Mouse (Mus musculus) MEL (cell line): ENCODE results near the gene Mus81. TPM values are rescaled to one million over a fixed set of nuclear protein-coding genes. Genes with fewer than 3 reads are reported as not detected.

Experiments
- DNase-seq: peaks from one replicate; pipeline ENCODE4 v3.0.0; 2011; ENCODE audit warnings: low read depth, low spot score
- H3K27ac ChIP-seq: 2 replicates; pipeline ENCODE4 v1.5.1; 2012; ENCODE audit warnings: low read depth, mild to moderate bottlenecking, control low read depth, low read length, moderate library complexity; ENCODE audit not compliant: control insufficient read depth
- H3K27me3 ChIP-seq, 2 experiments: fragments of 150-350 bp in 1 of 2; sonication (generic) in 1 of 2; 2 replicates each; pipeline ENCODE4 v1.6.1; 2012; ENCODE audit warnings: low read length in 2 of 2, mild to moderate bottlenecking in 2 of 2, improper control_type of control experiment in 1 of 2, moderate library complexity in 1 of 2; ENCODE audit not compliant: insufficient read depth in 2 of 2, control insufficient read depth in 1 of 2
- H3K36me3 ChIP-seq, 2 experiments: 2 replicates each; pipeline ENCODE4 v1.6.1; 2012 to 2014; ENCODE audit warnings: low read length in 2 of 2, improper control_type of control experiment in 1 of 2, inconsistent platforms in 1 of 2, mild to moderate bottlenecking in 1 of 2; ENCODE audit not compliant: insufficient read depth in 2 of 2, control insufficient read depth in 1 of 2
- H3K4me1 ChIP-seq, 2 experiments: fragments of 150-350 bp in 1 of 2; sonication (generic) in 1 of 2; 2 replicates each; pipeline ENCODE4 v1.6.1; 2012; ENCODE audit warnings: low read length in 2 of 2, improper control_type of control experiment in 1 of 2, mild to moderate bottlenecking in 1 of 2; ENCODE audit not compliant: insufficient read depth in 2 of 2, control insufficient read depth in 1 of 2
- H3K4me3 ChIP-seq, 2 experiments: fragments of 150-350 bp in 1 of 2; sonication (generic) in 1 of 2; 2 replicates each; pipeline ENCODE4 v1.5.1; 2012; ENCODE audit warnings: low read depth in 2 of 2, low read length in 2 of 2, mild to moderate bottlenecking in 2 of 2, moderate library complexity in 2 of 2, control low read depth in 1 of 2, improper control_type of control experiment in 1 of 2; ENCODE audit not compliant: control insufficient read depth in 1 of 2, insufficient read depth in 1 of 2
- H3K79me2 ChIP-seq: 2 replicates; pipeline ENCODE4 v1.6.1; 2012; ENCODE audit warnings: mild to moderate bottlenecking, low read length, moderate library complexity; ENCODE audit not compliant: control insufficient read depth, poor library complexity, insufficient read depth
- H3K9ac ChIP-seq: 2 replicates; pipeline ENCODE4 v1.6.1; 2012; ENCODE audit warnings: low read depth, mild to moderate bottlenecking, control low read depth, low read length, moderate library complexity; ENCODE audit not compliant: control insufficient read depth, poor library complexity, severe bottlenecking
- H3K9me3 ChIP-seq: fragments of 150-350 bp; sonication (generic); replicated peaks from 2 replicates; pipeline ENCODE4 v1.6.1; 2012; ENCODE audit warnings: mild to moderate bottlenecking, low read length, improper control_type of control experiment, moderate library complexity; ENCODE audit not compliant: insufficient read depth
- BHLHE40 ChIP-seq: IDR thresholded peaks from 2 replicates; pipeline ENCODE4 v1.6.1; 2012; ENCODE audit warnings: low read depth, mild to moderate bottlenecking, inconsistent platforms, low read length, improper control_type of control experiment, borderline replicate concordance
- CHD1 ChIP-seq: IDR thresholded peaks from 2 replicates; pipeline ENCODE4 v1.6.1; 2012; ENCODE audit warnings: low read depth, mild to moderate bottlenecking, inconsistent platforms, low read length, improper control_type of control experiment
- CHD2 ChIP-seq: IDR thresholded peaks from 2 replicates; pipeline ENCODE4 v1.6.1; 2011; ENCODE audit warnings: low read length, improper control_type of control experiment
- ETS1 ChIP-seq: IDR thresholded peaks from 2 replicates; pipeline ENCODE4 v1.6.1; 2012; ENCODE audit warnings: low read depth, mild to moderate bottlenecking, inconsistent platforms, low read length, improper control_type of control experiment, moderate library complexity
- GATA1 ChIP-seq: IDR thresholded peaks from 2 replicates; pipeline ENCODE4 v1.6.1; 2011; ENCODE audit warnings: low read depth, low read length, improper control_type of control experiment
- HCFC1 ChIP-seq: IDR thresholded peaks from 2 replicates; pipeline ENCODE4 v1.6.1; 2012; ENCODE audit warnings: low read depth, mild to moderate bottlenecking, inconsistent platforms, low read length, improper control_type of control experiment, moderate library complexity
- KAT2A ChIP-seq: conservative IDR thresholded peaks from 2 replicates; pipeline ENCODE4 v1.6.1; 2012; ENCODE audit warnings: low read depth, low read length, improper control_type of control experiment, inconsistent platforms
- MAX ChIP-seq: IDR thresholded peaks from 2 replicates; pipeline ENCODE4 v1.6.1; 2011; ENCODE audit warnings: low read length, improper control_type of control experiment
- MAZ ChIP-seq: IDR thresholded peaks from 2 replicates; pipeline ENCODE4 v1.6.1; 2012; ENCODE audit warnings: low read depth, mild to moderate bottlenecking, inconsistent platforms, low read length, improper control_type of control experiment
- MYB ChIP-seq: IDR thresholded peaks from 2 replicates; pipeline ENCODE4 v1.6.1; 2011; ENCODE audit warnings: mild to moderate bottlenecking, low read depth, low read length, improper control_type of control experiment
- MYC ChIP-seq: IDR thresholded peaks from 2 replicates; pipeline ENCODE4 v1.6.1; 2011; ENCODE audit warnings: low read depth, mild to moderate bottlenecking, low read length, improper control_type of control experiment, moderate library complexity
- NRF1 ChIP-seq: IDR thresholded peaks from 2 replicates; pipeline ENCODE4 v1.6.1; 2014; ENCODE audit warnings: low read depth, mild to moderate bottlenecking, inconsistent platforms, low read length, improper control_type of control experiment, moderate library complexity; ENCODE audit not compliant: poor library complexity, insufficient read depth, severe bottlenecking
- POLR2AphosphoS2 ChIP-seq: IDR thresholded peaks from 2 replicates; pipeline ENCODE4 v1.6.1; 2011; ENCODE audit warnings: low read length, improper control_type of control experiment
- POLR2AphosphoS5 ChIP-seq: IDR thresholded peaks from 2 replicates; pipeline ENCODE4 v1.6.1; 2012; ENCODE audit warnings: low read depth, borderline replicate concordance, mild to moderate bottlenecking, inconsistent platforms, low read length, moderate library complexity, mixed read lengths
- RAD21 ChIP-seq: IDR thresholded peaks from 2 replicates; pipeline ENCODE4 v1.6.1; 2011; ENCODE audit warnings: mild to moderate bottlenecking, low read depth, low read length, improper control_type of control experiment
- SMC3 ChIP-seq: IDR thresholded peaks from 2 replicates; pipeline ENCODE4 v1.6.1; 2011; ENCODE audit warnings: low read depth, low read length, improper control_type of control experiment
- TAL1 ChIP-seq: IDR thresholded peaks from 2 replicates; pipeline ENCODE4 v1.6.1; 2012; ENCODE audit warnings: mild to moderate bottlenecking, inconsistent platforms, low read length, moderate library complexity, mixed read lengths
- TBP ChIP-seq: IDR thresholded peaks from 2 replicates; pipeline ENCODE4 v1.8.0; 2011; ENCODE audit warnings: low read depth, low read length, improper control_type of control experiment
- USF1 ChIP-seq: IDR thresholded peaks from 2 replicates; pipeline ENCODE4 v1.6.1; 2014; ENCODE audit warnings: low read depth, mild to moderate bottlenecking, inconsistent platforms, low read length, improper control_type of control experiment, moderate library complexity
- ZC3H11A ChIP-seq: IDR thresholded peaks from 2 replicates; pipeline ENCODE4 v1.6.1; 2012; ENCODE audit warnings: low read depth, mild to moderate bottlenecking, inconsistent platforms, low read length, improper control_type of control experiment
- ZKSCAN1 ChIP-seq: IDR thresholded peaks from 2 replicates; pipeline ENCODE4 v1.6.1; 2012; ENCODE audit warnings: low read depth, mild to moderate bottlenecking, inconsistent platforms, low read length, improper control_type of control experiment, moderate library complexity
- ZMIZ1 ChIP-seq: IDR thresholded peaks from 2 replicates; pipeline ENCODE4 v1.6.1; 2012; ENCODE audit warnings: low read depth, mild to moderate bottlenecking, inconsistent platforms, low read length, improper control_type of control experiment, moderate library complexity
- ZNF384 ChIP-seq: IDR thresholded peaks from 2 replicates; pipeline ENCODE4 v1.6.1; 2012; ENCODE audit warnings: low read depth, mild to moderate bottlenecking, inconsistent platforms, low read length, improper control_type of control experiment
- polyA plus RNA-seq, 2 experiments: library from polyadenylated mRNA; stranded (reverse) in 1 of 2; unstranded in 1 of 2; fragments of >175 nt in 1 of 2; fragments of >200 nt in 1 of 2; gene quantifications; 2 replicates each; pipeline versions ENCODE4 v1.2.1 to v1.2.4; 2012; ENCODE audit warnings: low replicate concordance in 2 of 2, low read depth in 1 of 2; ENCODE audit not compliant: insufficient read length in 2 of 2, insufficient read depth in 1 of 2, missing spikeins in 1 of 2
- total RNA-seq: library from RNA; depleted of rRNA; stranded (reverse); fragments of 300-350 nt; gene quantifications from 2 replicates; pipeline ENCODE4 v1.2.3, GENCODE M21; 2012

Gene Mus81
- total and polyA plus RNA-seq, 3 experiments: 38.9 to 50.5 TPM; not detected in 1

DNA sequence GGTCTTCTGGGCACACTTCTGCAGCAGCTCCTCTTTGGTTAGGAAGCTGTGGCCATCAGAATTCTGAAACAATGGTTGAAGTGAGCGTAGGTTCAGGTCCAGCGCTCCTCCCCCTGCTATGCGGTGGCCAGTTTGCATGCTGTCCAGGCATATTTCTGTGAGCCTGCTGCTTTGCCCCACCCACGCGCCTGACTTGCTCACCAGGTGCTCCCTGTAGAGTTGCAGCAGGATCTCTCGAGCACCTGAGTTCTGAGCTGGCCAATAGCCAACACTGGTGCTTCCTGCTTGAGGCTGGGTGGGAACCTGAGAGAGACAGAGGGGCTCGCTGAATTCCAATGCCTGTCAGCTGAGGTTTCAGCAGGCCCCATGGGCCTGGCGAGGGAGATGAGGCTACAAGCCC lies 1.9 kb downstream of the Mus81 start:
- peaks cover 11% of the 10 kb centered on the region for H3K79me2 ChIP-seq
- no peak overlapping the region for H3K27ac ChIP-seq
- H3K9ac ChIP-seq: no peak overlapping the region
- peaks cover 0 to 12% of the 10 kb centered on the region in 2 experiments; a peak in 2 of 4 replicates for H3K4me1 ChIP-seq
- DNase-seq: no peak
- TF ChIP-seq POLR2AphosphoS2 (no peak), NRF1 (no peak), ZNF384 (no peak), TBP (no peak), BHLHE40 (no peak), POLR2AphosphoS5 (no peak), ZMIZ1 (no peak), RAD21 (no peak), TAL1 (no peak), ZKSCAN1 (no peak), HCFC1 (no peak), SMC3 (no peak), MAX (no peak), KAT2A (no peak), CHD2 (no peak), CHD1 (no peak), MYC (no peak)
- H3K9me3 ChIP-seq: no peaks in the 10 kb centered on the region
- H3K36me3 ChIP-seq: 0 out of 4 replicates have a peak, but pooled peaks cover 0 to 2% of the 10 kb centered on the region in 2 experiments
- no peaks in the 10 kb centered on the region for H3K27me3 ChIP-seq
- no peak overlapping the region for H3K4me3 ChIP-seq

DNA sequence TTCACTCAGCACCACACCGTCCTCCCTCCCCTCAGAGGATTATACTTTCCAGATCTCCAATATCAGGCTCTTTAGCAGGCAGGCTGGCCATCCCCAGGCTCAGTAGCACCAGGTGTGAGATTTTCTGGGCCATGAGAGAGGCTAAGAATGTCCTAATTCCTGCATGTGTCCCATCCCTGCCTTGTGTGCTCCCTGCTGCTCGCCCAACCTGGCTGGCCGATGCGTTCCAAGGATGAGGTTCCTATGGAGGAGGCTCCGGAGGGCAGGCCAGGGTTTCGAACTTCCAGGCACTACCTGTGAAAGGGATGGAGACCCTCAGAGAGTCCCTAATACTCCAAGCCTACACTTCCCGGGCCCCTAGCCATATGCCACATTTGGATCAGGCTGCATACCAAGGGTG lies 2.4 kb downstream of the Mus81 start:
- no peak for TF ChIP-seq CHD1
- no peak for TF ChIP-seq MAZ
- TF ChIP-seq ZC3H11A: no peak
- TF ChIP-seq MYB: no peak
- TF ChIP-seq GATA1: no peak
- TF ChIP-seq TAL1: no peak
- no peak for TF ChIP-seq ZKSCAN1
- no peak for TF ChIP-seq ETS1
- no peak for TF ChIP-seq USF1
- H3K4me3 ChIP-seq: no peak overlapping the region
- H3K27ac ChIP-seq: no peak overlapping the region
- no peaks in the 10 kb centered on the region for H3K9me3 ChIP-seq
- peaks cover 7% of the 10 kb centered on the region for H3K79me2 ChIP-seq
- peaks cover 0 to 12% of the 10 kb centered on the region in 2 experiments; a peak in 2 of 4 replicates for H3K4me1 ChIP-seq
- H3K36me3 ChIP-seq: 0 out of 4 replicates have a peak, but pooled peaks cover 0 to 2% of the 10 kb centered on the region in 2 experiments
- H3K27me3 ChIP-seq: no peaks in the 10 kb centered on the region
- H3K9ac ChIP-seq: no peak overlapping the region
- no peak for DNase-seq
